Mouse (Mus musculus) right cerebral cortex, postnatal 25 days (tissue): ENCODE results near the gene Slc6a6.

Experiments
- DNase-seq: peaks from one replicate; pipeline ENCODE4 v3.0.0; 2022

Gene Slc6a6

DNA sequence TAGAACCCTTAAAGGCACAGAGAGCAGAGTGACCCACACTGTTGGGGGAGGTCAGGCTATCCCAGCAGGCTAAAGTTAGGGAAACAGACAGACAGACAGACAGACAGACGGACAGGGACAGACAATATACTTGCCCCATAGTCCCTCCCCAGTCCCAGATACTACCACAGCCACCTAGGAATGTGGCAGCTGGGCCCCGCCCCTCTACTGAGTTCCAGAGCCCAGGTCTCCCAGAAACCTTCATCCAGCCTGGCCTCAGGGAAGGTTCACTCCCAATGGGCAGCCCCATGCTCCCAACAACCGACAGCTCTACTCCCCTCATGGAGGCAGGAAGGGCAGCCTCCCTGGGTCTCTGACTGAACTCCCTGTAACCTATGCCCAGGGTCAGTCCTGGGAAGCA is 111.8 kb downstream of the Slc6a6 start:
- no peak for DNase-seq

GRCm38 (mm10) chr6:91796064-91796463 is 112.2 kb downstream of the Slc6a6 start:
- peak; percentile 49 for DNase-seq

DNA sequence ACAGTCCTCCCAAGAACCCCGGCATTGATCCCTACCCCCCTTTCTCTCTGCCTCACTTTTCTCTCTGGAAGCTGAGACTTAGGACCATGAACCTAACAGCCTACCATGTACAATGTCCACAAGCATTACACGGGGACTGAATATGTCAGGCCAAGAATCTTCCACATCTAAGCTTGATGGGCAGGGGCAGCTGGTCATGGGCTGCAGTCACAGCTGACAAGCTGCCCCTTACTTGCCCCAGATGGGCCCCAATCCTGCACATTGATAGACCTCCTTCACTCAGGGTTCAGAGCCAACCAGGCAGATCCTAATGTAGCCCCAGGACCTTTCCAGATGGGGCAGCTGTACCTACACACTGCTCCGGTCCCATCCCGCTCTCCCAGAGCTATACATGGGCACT is 112.9 kb downstream of the Slc6a6 start:
- DNase-seq = no peak

DNA sequence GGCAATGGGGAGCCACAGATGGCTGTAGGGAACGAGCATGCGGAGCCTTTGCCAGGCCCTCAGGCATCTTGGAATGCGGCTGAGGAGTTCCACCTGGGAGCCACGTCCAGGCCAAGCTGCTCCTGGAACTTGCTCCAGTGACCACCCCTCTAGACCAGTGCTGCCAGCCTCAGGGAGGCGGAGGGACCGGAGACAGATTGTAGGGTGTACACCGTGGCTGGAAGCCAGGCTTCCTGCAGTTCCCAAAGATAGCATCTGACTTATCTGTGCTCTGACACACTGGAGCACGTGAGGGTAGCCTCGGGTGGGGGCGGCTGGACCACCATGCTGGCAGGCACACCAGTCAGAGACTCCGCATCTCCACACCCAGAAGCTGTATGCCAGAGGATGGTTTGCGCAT is 114.6 kb downstream of the Slc6a6 start:
- peak; percentile 49 for DNase-seq

DNA sequence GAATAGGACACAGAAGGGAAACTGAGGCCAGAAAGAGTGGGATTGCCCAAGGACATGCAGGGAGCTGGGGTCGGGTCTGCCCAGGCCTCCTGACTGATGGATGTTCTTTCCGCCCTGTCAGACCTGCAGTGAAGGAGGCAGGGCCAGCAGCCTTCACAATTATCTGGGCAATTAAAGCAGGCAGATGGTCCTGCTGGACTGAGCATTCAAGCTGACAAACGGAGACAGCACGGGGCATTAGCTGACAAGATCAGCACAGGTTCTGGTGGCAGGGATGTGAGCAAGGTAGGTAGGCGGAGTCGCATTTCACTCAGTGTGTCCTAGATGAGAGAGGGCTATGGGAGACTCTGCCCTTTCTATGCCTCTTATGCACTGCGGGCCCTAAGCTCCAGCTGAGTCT is 120.3 kb downstream of the Slc6a6 start:
- no peak for DNase-seq

DNA sequence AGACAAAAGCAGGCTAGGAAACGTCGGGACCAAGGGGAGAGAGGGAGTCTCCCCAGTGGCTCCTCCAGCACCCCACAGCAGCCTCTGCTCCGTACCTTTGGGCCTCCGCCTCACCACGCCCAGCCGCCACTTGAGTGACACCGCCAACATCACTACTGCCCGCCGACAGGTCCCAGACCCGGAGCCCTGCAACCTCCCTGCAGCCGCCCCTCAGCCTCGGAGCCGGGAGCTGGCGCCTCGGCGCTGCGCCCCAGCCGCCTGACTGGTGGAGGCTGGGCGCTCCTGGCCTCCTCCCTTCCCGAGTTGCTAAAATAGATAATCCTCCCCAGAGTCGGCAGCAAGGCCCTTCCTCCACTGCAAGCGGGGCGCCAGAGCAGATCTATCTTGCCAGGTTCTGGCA is 123.3 kb downstream of the Slc6a6 start:
- DNase-seq = peak; percentile 60

- no peak for DNase-seq
Observed at GRCm38 (mm10) chr6:91808022-91808421, 124.2 kb downstream of the Slc6a6 start.
